Mouse (Mus musculus): ENCODE results near the gene Cdyl2. TPM values are rescaled to one million over a fixed set of nuclear protein-coding genes. Genes with fewer than 3 reads are reported as not detected.

The Cdyl2 gene
- polyA plus RNA-seq, 1 experiment, result 3.1 TPM

GRCm38 (mm10) chr8:116668977-116669376 lies 63.8 kb downstream of the Cdyl2 start:
- H3K27ac ChIP-seq (ENCODE audit: control insufficient read depth, insufficient read depth, low read depth, low read length, poor library complexity), result no peak overlapping the region
- TF ChIP-seq POLR2A (IDR thresholded peaks at IDR 0.05; ENCODE audit: borderline replicate concordance, control insufficient read depth, low read depth, low read length), result no peak
- TF ChIP-seq CTCF (IDR thresholded peaks at IDR 0.05; ENCODE audit: control insufficient read depth, insufficient read depth, low read length), result no peak
- no peak overlapping the region for H3K4me3 ChIP-seq (replicated peaks; ENCODE audit: control insufficient read depth, low read depth, low read length)
- H3K4me1 ChIP-seq (ENCODE audit: control insufficient read depth, insufficient read depth, low read length), result no peaks in the 10 kb centered on the region
- 91% methylated on average over 7 of the region's 7 CpGs for WGBS

GRCm38 (mm10) chr8:116666781-116667325 lies 65.9 kb downstream of the Cdyl2 start:
- Histone ChIP-seq H3K4me1 (ENCODE audit: control insufficient read depth, insufficient read depth, low read length) (no peaks in the 10 kb centered on the region), H3K27ac (ENCODE audit: control insufficient read depth, insufficient read depth, low read depth, low read length, poor library complexity) (no peak overlapping the region), H3K4me3 (replicated peaks; ENCODE audit: control insufficient read depth, low read depth, low read length) (no peak overlapping the region)
- TF ChIP-seq CTCF (IDR thresholded peaks at IDR 0.05; ENCODE audit: control insufficient read depth, insufficient read depth, low read length), result no peak
- no peak for TF ChIP-seq POLR2A (IDR thresholded peaks at IDR 0.05; ENCODE audit: borderline replicate concordance, control insufficient read depth, low read depth, low read length)
- 86% methylated on average over 11 of the region's 11 CpGs for WGBS

- no peak for TF ChIP-seq POLR2A (IDR thresholded peaks at IDR 0.05; ENCODE audit: borderline replicate concordance, control insufficient read depth, low read depth, low read length)
- no peak for TF ChIP-seq CTCF (IDR thresholded peaks at IDR 0.05; ENCODE audit: control insufficient read depth, insufficient read depth, low read length)
- WGBS, result 89% methylated on average over 1 of the region's 1 CpGs
- no peak overlapping the region for H3K4me3 ChIP-seq (replicated peaks; ENCODE audit: control insufficient read depth, low read depth, low read length)
- H3K27ac ChIP-seq (ENCODE audit: control insufficient read depth, insufficient read depth, low read depth, low read length, poor library complexity), result no peak overlapping the region
- H3K4me1 ChIP-seq (ENCODE audit: control insufficient read depth, insufficient read depth, low read length), result no peaks in the 10 kb centered on the region
These were observed 71.3 kb downstream of the Cdyl2 start for GRCm38 (mm10) chr8:116661521-116661920.

GRCm38 (mm10) chr8:116656811-116657210 lies 76.0 kb downstream of the Cdyl2 start:
- TF ChIP-seq CTCF (IDR thresholded peaks at IDR 0.05; ENCODE audit: control insufficient read depth, insufficient read depth, low read length), result no peak
- TF ChIP-seq POLR2A (IDR thresholded peaks at IDR 0.05; ENCODE audit: borderline replicate concordance, control insufficient read depth, low read depth, low read length), result no peak
- WGBS, result 80% methylated on average over 3 of the region's 3 CpGs

GRCm38 (mm10) chr8:116654881-116655280 lies 77.9 kb downstream of the Cdyl2 start:
- 78% methylated on average over 3 of the region's 3 CpGs for WGBS
- TF ChIP-seq POLR2A (IDR thresholded peaks at IDR 0.05; ENCODE audit: borderline replicate concordance, control insufficient read depth, low read depth, low read length), result no peak
- TF ChIP-seq CTCF (IDR thresholded peaks at IDR 0.05; ENCODE audit: control insufficient read depth, insufficient read depth, low read length), result no peak
- Histone ChIP-seq H3K27ac (ENCODE audit: control insufficient read depth, insufficient read depth, low read depth, low read length, poor library complexity) (no peak overlapping the region), H3K4me3 (replicated peaks; ENCODE audit: control insufficient read depth, low read depth, low read length) (no peak overlapping the region), H3K4me1 (ENCODE audit: control insufficient read depth, insufficient read depth, low read length) (no peaks in the 10 kb centered on the region)

More at GRCm38 (mm10) chr8:116656811-116657210, 76.0 kb downstream of the Cdyl2 start:
- H3K27ac ChIP-seq (ENCODE audit: control insufficient read depth, insufficient read depth, low read depth, low read length, poor library complexity), result no peak overlapping the region
- H3K4me1 ChIP-seq (ENCODE audit: control insufficient read depth, insufficient read depth, low read length), result no peaks in the 10 kb centered on the region
- no peak overlapping the region for H3K4me3 ChIP-seq (replicated peaks; ENCODE audit: control insufficient read depth, low read depth, low read length)

- WGBS, result 84% methylated on average over 4 of the region's 4 CpGs
- no peak for TF ChIP-seq CTCF (IDR thresholded peaks at IDR 0.05; ENCODE audit: control insufficient read depth, insufficient read depth, low read length)
- TF ChIP-seq POLR2A (IDR thresholded peaks at IDR 0.05; ENCODE audit: borderline replicate concordance, control insufficient read depth, low read depth, low read length), result no peak
- Histone ChIP-seq H3K4me3 (replicated peaks; ENCODE audit: control insufficient read depth, low read depth, low read length) (no peak overlapping the region), H3K4me1 (ENCODE audit: control insufficient read depth, insufficient read depth, low read length) (no peaks in the 10 kb centered on the region), H3K27ac (ENCODE audit: control insufficient read depth, insufficient read depth, low read depth, low read length, poor library complexity) (no peak overlapping the region)
These were observed 79.8 kb downstream of the Cdyl2 start for GRCm38 (mm10) chr8:116652949-116653348.

- H3K4me3 ChIP-seq (replicated peaks; ENCODE audit: control insufficient read depth, low read depth, low read length), result no peak overlapping the region
- TF ChIP-seq POLR2A (IDR thresholded peaks at IDR 0.05; ENCODE audit: borderline replicate concordance, control insufficient read depth, low read depth, low read length) (no peak), CTCF (IDR thresholded peaks at IDR 0.05; ENCODE audit: control insufficient read depth, insufficient read depth, low read length) (no peak)
- WGBS, result 86% methylated on average over 16 of the region's 16 CpGs
These were observed 82.6 kb downstream of the Cdyl2 start for GRCm38 (mm10) chr8:116649975-116650725.

GRCm38 (mm10) chr8:116645376-116645775 lies 87.4 kb downstream of the Cdyl2 start:
- Histone ChIP-seq H3K4me1 (ENCODE audit: control insufficient read depth, insufficient read depth, low read length) (no peaks in the 10 kb centered on the region), H3K4me3 (replicated peaks; ENCODE audit: control insufficient read depth, low read depth, low read length) (no peak overlapping the region), H3K27ac (ENCODE audit: control insufficient read depth, insufficient read depth, low read depth, low read length, poor library complexity) (no peak overlapping the region)
- 82% methylated on average over 4 of the region's 4 CpGs for WGBS
- TF ChIP-seq POLR2A (IDR thresholded peaks at IDR 0.05; ENCODE audit: borderline replicate concordance, control insufficient read depth, low read depth, low read length) (no peak), CTCF (IDR thresholded peaks at IDR 0.05; ENCODE audit: control insufficient read depth, insufficient read depth, low read length) (no peak)

More at GRCm38 (mm10) chr8:116649975-116650725, 82.6 kb downstream of the Cdyl2 start:
- Histone ChIP-seq H3K27ac (ENCODE audit: control insufficient read depth, insufficient read depth, low read depth, low read length, poor library complexity) (no peak overlapping the region), H3K4me1 (ENCODE audit: control insufficient read depth, insufficient read depth, low read length) (no peaks in the 10 kb centered on the region)

Measured in bone marrow, adult 2 months (tissue).